Mouse (Mus musculus): Measurements from ENCODE around the gene Pwwp2b. TPM values are rescaled to one million over a fixed set of nuclear protein-coding genes. Genes with fewer than 3 reads are reported as not detected.

Gene Pwwp2b
- polyA plus RNA-seq, 1 experiment from 2014 or later: 12.9 TPM

GRCm38 (mm10) chr7:139282037-139282436, 33.8 kb downstream of the Pwwp2b start:
- TF ChIP-seq CTCF (IDR thresholded peaks at IDR 0.05; ENCODE audit: low read depth): no peak
- H3K27ac ChIP-seq (ENCODE audit: low read depth, low read length): no peak overlapping the region
- no peak for ATAC-seq
- no peaks in the 10 kb centered on the region for H3K27me3 ChIP-seq (replicated peaks; ENCODE audit: control insufficient read depth, insufficient read depth, low read length)
- no peak overlapping the region for H3K4me2 ChIP-seq (replicated peaks; ENCODE audit: low read depth)
- H3K36me3 ChIP-seq (ENCODE audit: control insufficient read depth, insufficient read depth): no peaks in the 10 kb centered on the region
- WGBS: 73% methylated on average over 3 of the region's 3 CpGs
- 0 out of 2 replicates have a peak, but pooled peaks cover 4% of the 10 kb centered on the region for H3K4me1 ChIP-seq (replicated peaks; ENCODE audit: control insufficient read depth, insufficient read depth, low read length)
- no peak overlapping the region for H3K4me3 ChIP-seq (ENCODE audit: low read depth, low read length)
- H3K9me3 ChIP-seq (ENCODE audit: control insufficient read depth): no peaks in the 10 kb centered on the region
- no peak overlapping the region for H3K9ac ChIP-seq (ENCODE audit: low read depth, low read length)

- Histone ChIP-seq H3K4me3 (ENCODE audit: low read depth, low read length) (no peak overlapping the region), H3K27me3 (replicated peaks; ENCODE audit: control insufficient read depth, insufficient read depth, low read length) (no peaks in the 10 kb centered on the region), H3K4me1 (replicated peaks; ENCODE audit: control insufficient read depth, insufficient read depth, low read length) (0 out of 2 replicates have a peak, but pooled peaks cover 4% of the 10 kb centered on the region), H3K9ac (ENCODE audit: low read depth, low read length) (no peak overlapping the region), H3K9me3 (ENCODE audit: control insufficient read depth) (no peaks in the 10 kb centered on the region), H3K36me3 (ENCODE audit: control insufficient read depth, insufficient read depth) (no peaks in the 10 kb centered on the region), H3K4me2 (replicated peaks; ENCODE audit: low read depth) (no peak overlapping the region), H3K27ac (ENCODE audit: low read depth, low read length) (no peak overlapping the region)
- no peak for ATAC-seq
- 66% methylated on average over 16 of the region's 16 CpGs for WGBS
- TF ChIP-seq CTCF (IDR thresholded peaks at IDR 0.05; ENCODE audit: low read depth): no peak
Observed at GRCm38 (mm10) chr7:139285295-139285943, 37.1 kb downstream of the Pwwp2b start.

- ATAC-seq: no peak
- H3K4me2 ChIP-seq (replicated peaks; ENCODE audit: low read depth): no peak overlapping the region
- H3K4me3 ChIP-seq (ENCODE audit: low read depth, low read length): no peak overlapping the region
- H3K36me3 ChIP-seq (ENCODE audit: control insufficient read depth, insufficient read depth): no peaks in the 10 kb centered on the region
- no peak for TF ChIP-seq CTCF (IDR thresholded peaks at IDR 0.05; ENCODE audit: low read depth)
- H3K9me3 ChIP-seq (ENCODE audit: control insufficient read depth): no peaks in the 10 kb centered on the region
- H3K27ac ChIP-seq (ENCODE audit: low read depth, low read length): no peak overlapping the region
- H3K9ac ChIP-seq (ENCODE audit: low read depth, low read length): no peak overlapping the region
- 77% methylated on average over 7 of the region's 7 CpGs for WGBS
- H3K4me1 ChIP-seq (replicated peaks; ENCODE audit: control insufficient read depth, insufficient read depth, low read length): 0 out of 2 replicates have a peak, but pooled peaks cover 4% of the 10 kb centered on the region
- H3K27me3 ChIP-seq (replicated peaks; ENCODE audit: control insufficient read depth, insufficient read depth, low read length): no peaks in the 10 kb centered on the region
Observed at GRCm38 (mm10) chr7:139288540-139288939, 40.3 kb downstream of the Pwwp2b start.

GRCm38 (mm10) chr7:139293350-139293749, 45.1 kb downstream of the Pwwp2b start:
- Histone ChIP-seq H3K4me1 (replicated peaks; ENCODE audit: control insufficient read depth, insufficient read depth, low read length) (no peaks in the 10 kb centered on the region), H3K27ac (ENCODE audit: low read depth, low read length) (no peak overlapping the region), H3K4me3 (ENCODE audit: low read depth, low read length) (no peak overlapping the region), H3K27me3 (replicated peaks; ENCODE audit: control insufficient read depth, insufficient read depth, low read length) (no peaks in the 10 kb centered on the region), H3K9ac (ENCODE audit: low read depth, low read length) (no peak overlapping the region), H3K36me3 (ENCODE audit: control insufficient read depth, insufficient read depth) (no peaks in the 10 kb centered on the region), H3K9me3 (ENCODE audit: control insufficient read depth) (no peaks in the 10 kb centered on the region), H3K4me2 (replicated peaks; ENCODE audit: low read depth) (no peak overlapping the region)
- 0 out of 2 replicates have a peak, but pooled peaks have one; percentile 15 for TF ChIP-seq CTCF (IDR thresholded peaks at IDR 0.05; ENCODE audit: low read depth)
- no peak for ATAC-seq
- 52% methylated on average over 4 of the region's 4 CpGs for WGBS

- 75% methylated on average over 5 of the region's 5 CpGs for WGBS
- no peaks in the 10 kb centered on the region for H3K27me3 ChIP-seq (replicated peaks; ENCODE audit: control insufficient read depth, insufficient read depth, low read length)
- no peak overlapping the region for H3K4me2 ChIP-seq (replicated peaks; ENCODE audit: low read depth)
- no peaks in the 10 kb centered on the region for H3K36me3 ChIP-seq (ENCODE audit: control insufficient read depth, insufficient read depth)
- no peaks in the 10 kb centered on the region for H3K9me3 ChIP-seq (ENCODE audit: control insufficient read depth)
- no peak overlapping the region for H3K4me3 ChIP-seq (ENCODE audit: low read depth, low read length)
- H3K27ac ChIP-seq (ENCODE audit: low read depth, low read length): no peak overlapping the region
- TF ChIP-seq CTCF (IDR thresholded peaks at IDR 0.05; ENCODE audit: low read depth): no peak
- H3K9ac ChIP-seq (ENCODE audit: low read depth, low read length): no peak overlapping the region
- no peaks in the 10 kb centered on the region for H3K4me1 ChIP-seq (replicated peaks; ENCODE audit: control insufficient read depth, insufficient read depth, low read length)
- no peak for ATAC-seq
Observed at GRCm38 (mm10) chr7:139294076-139294475, 45.8 kb downstream of the Pwwp2b start.

- Histone ChIP-seq H3K27me3 (replicated peaks; ENCODE audit: control insufficient read depth, insufficient read depth, low read length) (no peaks in the 10 kb centered on the region), H3K4me2 (replicated peaks; ENCODE audit: low read depth) (no peak overlapping the region), H3K36me3 (ENCODE audit: control insufficient read depth, insufficient read depth) (no peaks in the 10 kb centered on the region), H3K9me3 (ENCODE audit: control insufficient read depth) (no peaks in the 10 kb centered on the region), H3K4me3 (ENCODE audit: low read depth, low read length) (no peak overlapping the region), H3K27ac (ENCODE audit: low read depth, low read length) (no peak overlapping the region), H3K4me1 (replicated peaks; ENCODE audit: control insufficient read depth, insufficient read depth, low read length) (no peaks in the 10 kb centered on the region), H3K9ac (ENCODE audit: low read depth, low read length) (no peak overlapping the region)
- 74% methylated on average over 1 of the region's 1 CpGs for WGBS
- ATAC-seq: no peak
- TF ChIP-seq CTCF (IDR thresholded peaks at IDR 0.05; ENCODE audit: low read depth): no peak
Observed at GRCm38 (mm10) chr7:139295653-139296052, 47.4 kb downstream of the Pwwp2b start.
